Mouse (Mus musculus) stomach, embryonic 14.5 days (tissue): ENCODE data around the gene Tarbp1. TPM values are rescaled to one million over a fixed set of nuclear protein-coding genes. Genes with fewer than 3 reads are reported as not detected.
A peak's percentile ranks its signal among the peaks of the same experiment; 100 is the strongest.

Experiments used
- ATAC-seq: fragments of 200-750 bp; cut with Nextera tagmentation; 2 replicates; pipeline ENCODE4 v1.8.0; 2017; ENCODE audit warnings: low read depth, moderate TSS enrichment; ENCODE audit not compliant: insufficient number of reproducible peaks, insufficient read depth, low FRiP score
- H3K27ac ChIP-seq: fragments of 300-500 bp; sonication (generic); 2 replicates; pipeline ENCODE4 v1.5.1; 2014; ENCODE audit warnings: mild to moderate bottlenecking, low read length, moderate library complexity, mixed read lengths
- H3K27me3 ChIP-seq: fragments of 300-500 bp; sonication (generic); 2 replicates; pipeline ENCODE4 v1.6.1; 2014; ENCODE audit warnings: low read length, control low read depth, mixed read lengths; ENCODE audit not compliant: control insufficient read depth, insufficient read depth
- H3K36me3 ChIP-seq: fragments of 300-500 bp; sonication (generic); 2 replicates; pipeline ENCODE4 v1.6.1; 2014; ENCODE audit warnings: mild to moderate bottlenecking, control low read depth, low read length, moderate library complexity, mixed read lengths; ENCODE audit not compliant: control insufficient read depth, insufficient read depth
- H3K4me1 ChIP-seq: fragments of 300-500 bp; sonication (generic); 2 replicates; pipeline ENCODE4 v1.6.1; 2014; ENCODE audit warnings: low read length, control low read depth, mixed read lengths; ENCODE audit not compliant: control insufficient read depth, insufficient read depth
- H3K4me2 ChIP-seq: fragments of 300-500 bp; sonication (generic); replicated peaks from 2 replicates; pipeline ENCODE4 v1.6.1; 2014; ENCODE audit warnings: low read depth, low read length, control low read depth
- H3K4me3 ChIP-seq: fragments of 300-500 bp; sonication (generic); 2 replicates; pipeline ENCODE4 v1.5.1; 2014; ENCODE audit warnings: low read depth, low read length, control low read depth
- H3K9ac ChIP-seq: fragments of 300-500 bp; sonication (generic); replicated peaks from 2 replicates; pipeline ENCODE4 v1.6.1; 2014; ENCODE audit warnings: low read depth, mild to moderate bottlenecking, control low read depth, low read length, moderate library complexity, mixed read lengths
- H3K9me3 ChIP-seq: fragments of 300-500 bp; sonication (generic); 2 replicates; pipeline ENCODE4 v1.6.1; 2016; ENCODE audit warnings: low read depth, low read length, control low read depth; ENCODE audit not compliant: control insufficient read depth
- WGBS: fragments of 180-500 bp; shearing (Covaris S2); extraction: QIAGEN DNeasy Blood & Tissue Kit; methylation state at CpG from one replicate; pipeline ENCODE4 v1.1.7; 2014; 5-methylcytosine and 5-hydroxymethylcytosine counted together
- polyA plus RNA-seq: library from polyadenylated mRNA; unstranded; fragments of >200 nt; fragmentation: Nextera tagmentation; extraction: Ambion mirVana; gene quantifications from 2 replicates; pipeline ENCODE4 v1.2.1, GENCODE M21; 2014

Tarbp1 gene
- 3.8 and 4.0 TPM in 2 replicates for polyA plus RNA-seq

GRCm38 (mm10) chr8:126474299-126475187 is at the start of gene Tarbp1:
Gene Tarbp1 (minus strand): TSS chr8:126475065.
- ATAC-seq = peak; percentile 93
- under 1% methylated on average over 117 of the region's 124 CpGs for WGBS
- H3K9me3 ChIP-seq = no peaks in the 10 kb centered on the region

GRCm38 (mm10) chr8:126524233-126524985 is 49.5 kb upstream of the Tarbp1 start:
- Histone ChIP-seq H3K27ac (peak overlapping the region; percentile 88), H3K9ac (no peak overlapping the region), H3K9me3 (no peaks in the 10 kb centered on the region), H3K4me3 (no peak overlapping the region), H3K36me3 (no peaks in the 10 kb centered on the region), H3K27me3 (no peaks in the 10 kb centered on the region), H3K4me1 (peaks cover 25% of the 10 kb centered on the region), H3K4me2 (no peak overlapping the region)
- WGBS = 44% methylated on average over 18 of the region's 18 CpGs
- ATAC-seq = no peak; the same call in 1 of the 2 replicates

More at GRCm38 (mm10) chr8:126474299-126475187, at the start of gene Tarbp1:
- Histone ChIP-seq H3K27me3 (no peaks in the 10 kb centered on the region), H3K27ac (peak within 1 kb of the TSS; percentile 82; the same call in 1 of the 2 replicates), H3K4me1 (peaks cover 8% of the 10 kb centered on the region), H3K4me3 (peak within 1 kb of the TSS; percentile 83), H3K36me3 (peaks cover 6% of the 10 kb centered on the region), H3K4me2 (peak within 1 kb of the TSS; percentile 87), H3K9ac (peak within 1 kb of the TSS; percentile 78)

- no peaks in the 10 kb centered on the region for H3K27me3 ChIP-seq
- H3K4me3 ChIP-seq = no peak overlapping the region
- H3K36me3 ChIP-seq = no peaks in the 10 kb centered on the region
- H3K4me2 ChIP-seq = no peak overlapping the region
- 72% methylated on average over 11 of the region's 11 CpGs for WGBS
- H3K9ac ChIP-seq = no peak overlapping the region
- no peaks in the 10 kb centered on the region for H3K9me3 ChIP-seq
- H3K4me1 ChIP-seq = peaks cover 22% of the 10 kb centered on the region
- ATAC-seq = no peak
- H3K27ac ChIP-seq = peak overlapping the region; percentile 88; the same call in 1 of the 2 replicates
Observed at GRCm38 (mm10) chr8:126523060-126523574, 48.3 kb upstream of the Tarbp1 start.

DNA sequence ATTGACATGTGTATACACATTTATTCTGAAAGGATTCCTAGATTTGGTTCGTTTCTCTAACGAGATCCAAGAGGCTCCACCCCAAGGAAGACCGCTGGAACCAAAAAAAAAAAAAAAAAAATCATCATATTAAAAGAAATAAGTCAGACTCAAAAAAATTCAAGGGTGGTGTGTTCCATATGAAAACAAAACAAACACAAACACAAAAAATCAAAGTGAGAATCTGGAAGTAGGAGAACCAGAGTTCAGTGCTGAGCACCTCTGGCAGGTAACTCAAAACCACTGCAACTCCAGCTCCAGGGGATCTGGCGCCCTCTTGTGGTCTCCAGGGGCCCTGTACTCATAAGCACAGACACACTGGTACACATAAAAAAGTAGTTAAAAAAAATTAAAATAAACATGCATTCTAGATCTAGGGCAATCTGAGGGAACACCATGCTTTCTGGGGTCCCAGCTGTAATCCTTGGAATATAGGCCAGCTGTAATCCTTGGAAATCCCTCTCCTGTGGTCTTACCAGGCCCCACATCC is 44.6 kb upstream of the Tarbp1 start:
- Histone ChIP-seq H3K9ac (no peak overlapping the region), H3K27me3 (no peaks in the 10 kb centered on the region), H3K4me2 (no peak overlapping the region), H3K4me1 (0 out of 2 replicates have a peak, but pooled peaks cover 3% of the 10 kb centered on the region), H3K27ac (peak overlapping the region; percentile 18; the same call in 1 of the 2 replicates), H3K36me3 (no peaks in the 10 kb centered on the region), H3K4me3 (no peak overlapping the region), H3K9me3 (no peaks in the 10 kb centered on the region)
- 87% methylated on average over 4 of the region's 4 CpGs for WGBS
- no peak for ATAC-seq

DNA sequence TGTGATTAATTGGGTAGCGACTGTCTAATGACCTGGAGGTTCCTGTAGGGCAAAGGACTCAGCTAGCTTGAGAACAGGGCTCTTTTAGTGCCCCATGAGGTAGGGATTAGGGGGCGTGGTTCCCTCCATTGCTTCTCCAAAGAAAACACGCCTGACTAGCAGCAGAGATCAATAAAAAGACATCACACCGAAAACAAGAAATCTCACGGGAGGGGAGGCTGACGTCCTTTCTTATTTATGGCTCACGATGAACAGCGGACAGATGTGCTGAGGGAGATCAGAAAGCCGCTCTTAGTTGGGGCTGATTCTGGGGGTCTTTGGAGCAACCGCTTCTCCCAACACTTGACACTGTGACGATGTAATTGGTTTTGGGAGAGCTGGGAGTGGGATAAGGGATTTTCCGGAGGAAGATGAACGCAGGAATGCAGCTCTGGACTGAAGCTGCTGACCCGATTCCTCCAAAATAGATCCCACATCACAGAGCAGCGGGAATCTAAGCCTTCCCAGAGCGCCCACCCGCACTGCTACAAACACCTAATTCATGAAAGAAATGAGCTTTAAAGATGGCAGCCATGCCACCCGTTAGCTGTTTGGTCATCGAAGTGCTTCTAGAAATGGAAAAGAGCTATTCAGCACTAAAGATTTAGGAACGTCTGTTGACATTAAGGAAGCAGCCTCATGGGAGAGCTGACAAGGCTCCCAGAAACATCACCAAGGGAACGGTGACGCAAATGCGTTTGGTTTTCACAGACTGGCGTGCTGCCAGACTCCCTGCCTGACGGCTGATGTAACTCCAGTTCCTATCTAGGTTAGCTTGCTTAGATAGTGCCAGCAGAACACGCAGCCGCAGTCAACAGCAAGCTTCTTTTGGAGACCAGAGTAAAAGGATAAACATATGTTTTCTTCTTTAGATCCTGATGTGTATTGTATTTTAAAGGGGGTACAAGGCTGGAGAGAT is 42.0 kb upstream of the Tarbp1 start:
- no peaks in the 10 kb centered on the region for H3K9me3 ChIP-seq
- peaks cover 5% of the 10 kb centered on the region; the same call in 1 of the 2 replicates for H3K4me1 ChIP-seq
- H3K27me3 ChIP-seq = no peaks in the 10 kb centered on the region
- H3K27ac ChIP-seq = peak overlapping the region; percentile 55; the same call in 1 of the 2 replicates
- 8% methylated on average over 27 of the region's 27 CpGs for WGBS
- 0 out of 2 replicates have a peak overlapping the region, but pooled peaks have one; percentile 5 for H3K4me3 ChIP-seq
- ATAC-seq = peak; percentile 76; the same call in 1 of the 2 replicates
- no peak overlapping the region for H3K9ac ChIP-seq
- no peaks in the 10 kb centered on the region for H3K36me3 ChIP-seq
- peak overlapping the region; percentile 35 for H3K4me2 ChIP-seq

GRCm38 (mm10) chr8:126514011-126514964 is 39.4 kb upstream of the Tarbp1 start:
- no peak overlapping the region for H3K9ac ChIP-seq
- no peaks in the 10 kb centered on the region for H3K27me3 ChIP-seq
- ATAC-seq = no peak
- whole genome bisulfite sequencing = 44% methylated on average over 10 of the region's 10 CpGs
- peaks cover 5% of the 10 kb centered on the region; the same call in 1 of the 2 replicates for H3K4me1 ChIP-seq
- no peaks in the 10 kb centered on the region for H3K9me3 ChIP-seq
- H3K4me2 ChIP-seq = no peak overlapping the region
- no peaks in the 10 kb centered on the region for H3K36me3 ChIP-seq
- no peak overlapping the region for H3K27ac ChIP-seq
- H3K4me3 ChIP-seq = no peak overlapping the region

DNA sequence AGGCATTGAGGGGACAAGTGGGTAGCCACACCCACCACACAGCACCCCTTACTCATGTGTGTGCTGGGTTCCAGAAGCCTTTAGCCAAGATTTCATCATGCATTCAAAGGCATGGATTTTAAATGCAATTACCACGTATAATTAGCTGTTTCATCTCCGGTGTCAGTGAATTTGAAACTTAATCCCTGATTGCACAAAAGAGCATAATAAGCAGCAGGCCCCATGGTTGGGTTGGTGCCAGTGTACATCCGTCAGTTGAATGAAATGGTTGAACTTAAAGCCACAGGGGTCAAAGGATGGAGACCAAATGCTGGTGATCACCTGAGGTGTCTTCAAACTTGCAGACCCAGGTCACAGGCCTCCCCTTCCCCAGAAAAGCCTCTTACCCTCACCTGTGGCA is 36.0 kb upstream of the Tarbp1 start:
- Histone ChIP-seq H3K9ac (no peak overlapping the region), H3K36me3 (no peaks in the 10 kb centered on the region), H3K27ac (no peak overlapping the region), H3K9me3 (no peaks in the 10 kb centered on the region), H3K4me3 (no peak overlapping the region), H3K4me1 (peaks cover 5% of the 10 kb centered on the region; the same call in 1 of the 2 replicates), H3K27me3 (no peaks in the 10 kb centered on the region), H3K4me2 (no peak overlapping the region)
- WGBS = 80% methylated on average over 3 of the region's 3 CpGs
- ATAC-seq = no peak
